Mouse (Mus musculus): ENCODE results near the gene Scn3b. TPM values are rescaled to one million over a fixed set of nuclear protein-coding genes. Genes with fewer than 3 reads are reported as not detected.

The Scn3b gene
- polyA plus RNA-seq (2012; ENCODE audit: insufficient read depth, insufficient read length, missing spikeins) = 0.52 and 1.1 TPM in 2 replicates

GRCm38 (mm10) chr9:40269103-40269861 is at the start of gene Scn3b:
Gene Scn3b, plus strand, starts transcription at chr9:40269217.
- H3K4me3 ChIP-seq (ENCODE audit: insufficient read depth, low read length) = peak within 1 kb of the TSS; percentile 56
- H3K4me1 ChIP-seq (ENCODE audit: control insufficient read depth, insufficient read depth, low read length) = peaks cover 21% of the 10 kb centered on the region
- no peak for TF ChIP-seq CTCF (IDR thresholded peaks at IDR 0.05; ENCODE audit: low read depth, low read length)
- TF ChIP-seq POLR2A (IDR thresholded peaks at IDR 0.05; ENCODE audit: borderline replicate concordance, low read depth, low read length) = no peak
- no peak within 1 kb of the TSS for H3K27ac ChIP-seq (ENCODE audit: insufficient read depth, low read depth, low read length)

- TF ChIP-seq POLR2A (IDR thresholded peaks at IDR 0.05; ENCODE audit: borderline replicate concordance, low read depth, low read length) = no peak
- no peak for TF ChIP-seq CTCF (IDR thresholded peaks at IDR 0.05; ENCODE audit: low read depth, low read length)
- Histone ChIP-seq H3K4me3 (ENCODE audit: insufficient read depth, low read length) (no peak overlapping the region), H3K4me1 (ENCODE audit: control insufficient read depth, insufficient read depth, low read length) (peaks cover 17% of the 10 kb centered on the region), H3K27ac (ENCODE audit: insufficient read depth, low read depth, low read length) (no peak overlapping the region)
Observed at GRCm38 (mm10) chr9:40224289-40224688, 44.7 kb upstream of the Scn3b start.

- TF ChIP-seq CTCF (IDR thresholded peaks at IDR 0.05; ENCODE audit: low read depth, low read length) (no peak), POLR2A (IDR thresholded peaks at IDR 0.05; ENCODE audit: borderline replicate concordance, low read depth, low read length) (no peak)
- Histone ChIP-seq H3K4me3 (ENCODE audit: insufficient read depth, low read length) (no peak overlapping the region), H3K27ac (ENCODE audit: insufficient read depth, low read depth, low read length) (no peak overlapping the region), H3K4me1 (ENCODE audit: control insufficient read depth, insufficient read depth, low read length) (peaks cover 20% of the 10 kb centered on the region)
Observed at GRCm38 (mm10) chr9:40227874-40228789, 40.9 kb upstream of the Scn3b start.

GRCm38 (mm10) chr9:40228804-40229331 is 40.1 kb upstream of the Scn3b start:
- Histone ChIP-seq H3K4me1 (ENCODE audit: control insufficient read depth, insufficient read depth, low read length) (peaks cover 15% of the 10 kb centered on the region), H3K27ac (ENCODE audit: insufficient read depth, low read depth, low read length) (no peak overlapping the region), H3K4me3 (ENCODE audit: insufficient read depth, low read length) (no peak overlapping the region)
- TF ChIP-seq POLR2A (IDR thresholded peaks at IDR 0.05; ENCODE audit: borderline replicate concordance, low read depth, low read length) = no peak
- no peak for TF ChIP-seq CTCF (IDR thresholded peaks at IDR 0.05; ENCODE audit: low read depth, low read length)

- no peak overlapping the region for H3K27ac ChIP-seq (ENCODE audit: insufficient read depth, low read depth, low read length)
- H3K4me3 ChIP-seq (ENCODE audit: insufficient read depth, low read length) = no peak overlapping the region
- peaks cover 12% of the 10 kb centered on the region for H3K4me1 ChIP-seq (ENCODE audit: control insufficient read depth, insufficient read depth, low read length)
- TF ChIP-seq CTCF (IDR thresholded peaks at IDR 0.05; ENCODE audit: low read depth, low read length) = no peak
- TF ChIP-seq POLR2A (IDR thresholded peaks at IDR 0.05; ENCODE audit: borderline replicate concordance, low read depth, low read length) = no peak
Observed at GRCm38 (mm10) chr9:40229479-40229878, 39.5 kb upstream of the Scn3b start.

- TF ChIP-seq POLR2A (IDR thresholded peaks at IDR 0.05; ENCODE audit: borderline replicate concordance, low read depth, low read length) (no peak), CTCF (IDR thresholded peaks at IDR 0.05; ENCODE audit: low read depth, low read length) (no peak)
- no peak overlapping the region for H3K27ac ChIP-seq (ENCODE audit: insufficient read depth, low read depth, low read length)
- H3K4me3 ChIP-seq (ENCODE audit: insufficient read depth, low read length) = no peak overlapping the region
- peaks cover 12% of the 10 kb centered on the region for H3K4me1 ChIP-seq (ENCODE audit: control insufficient read depth, insufficient read depth, low read length)
Observed at GRCm38 (mm10) chr9:40231019-40231418, 38.0 kb upstream of the Scn3b start.

- Histone ChIP-seq H3K4me1 (ENCODE audit: control insufficient read depth, insufficient read depth, low read length) (peaks cover 9% of the 10 kb centered on the region), H3K27ac (ENCODE audit: insufficient read depth, low read depth, low read length) (no peak overlapping the region), H3K4me3 (ENCODE audit: insufficient read depth, low read length) (no peak overlapping the region)
- no peak for TF ChIP-seq POLR2A (IDR thresholded peaks at IDR 0.05; ENCODE audit: borderline replicate concordance, low read depth, low read length)
- no peak for TF ChIP-seq CTCF (IDR thresholded peaks at IDR 0.05; ENCODE audit: low read depth, low read length)
Observed at GRCm38 (mm10) chr9:40234233-40235072, 34.6 kb upstream of the Scn3b start.

GRCm38 (mm10) chr9:40235220-40235619 is 33.8 kb upstream of the Scn3b start:
- TF ChIP-seq CTCF (IDR thresholded peaks at IDR 0.05; ENCODE audit: low read depth, low read length) (no peak), POLR2A (IDR thresholded peaks at IDR 0.05; ENCODE audit: borderline replicate concordance, low read depth, low read length) (no peak)
- no peak overlapping the region for H3K4me3 ChIP-seq (ENCODE audit: insufficient read depth, low read length)
- peaks cover 7% of the 10 kb centered on the region for H3K4me1 ChIP-seq (ENCODE audit: control insufficient read depth, insufficient read depth, low read length)
- H3K27ac ChIP-seq (ENCODE audit: insufficient read depth, low read depth, low read length) = no peak overlapping the region

GRCm38 (mm10) chr9:40239749-40240148 is 29.3 kb upstream of the Scn3b start:
- Histone ChIP-seq H3K4me3 (ENCODE audit: insufficient read depth, low read length) (no peak overlapping the region), H3K4me1 (ENCODE audit: control insufficient read depth, insufficient read depth, low read length) (peaks cover 17% of the 10 kb centered on the region), H3K27ac (ENCODE audit: insufficient read depth, low read depth, low read length) (no peak overlapping the region)
- no peak for TF ChIP-seq POLR2A (IDR thresholded peaks at IDR 0.05; ENCODE audit: borderline replicate concordance, low read depth, low read length)
- no peak for TF ChIP-seq CTCF (IDR thresholded peaks at IDR 0.05; ENCODE audit: low read depth, low read length)
